Mouse (Mus musculus): ENCODE measurements at regions not wholly inside any gene's neighbourhood (a gene's known extent, or its start where the extent isn't known, plus 50 kb on each side); places are given as distances from the start of the nearest gene placed in this dataset.

DNA sequence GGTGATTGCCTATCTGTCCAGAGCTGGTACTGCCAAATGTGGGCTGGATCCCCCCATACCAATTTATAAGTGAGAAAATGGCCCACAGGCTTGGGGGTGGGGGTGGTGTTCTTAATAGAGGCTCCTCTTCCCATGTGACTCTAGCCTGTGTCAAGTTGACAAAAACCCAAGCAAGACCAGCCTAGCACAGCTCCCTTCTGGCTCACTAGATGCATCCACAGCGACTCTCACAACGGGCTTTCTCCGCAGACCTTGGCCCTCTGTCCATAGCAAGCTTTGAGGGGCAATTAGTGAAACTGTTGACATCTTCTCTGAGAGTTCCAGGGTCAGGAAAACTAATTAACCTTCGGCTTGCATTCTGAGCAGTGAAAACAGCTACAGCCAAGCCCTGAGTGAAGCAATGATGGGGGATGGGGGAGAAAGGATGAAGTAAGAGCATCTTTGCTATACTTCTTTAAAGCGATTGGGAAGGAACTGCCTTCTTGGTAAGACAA lies 281.3 kb downstream of the Cdh26 start:
- no peak for DNase-seq (ENCODE audit: low spot score in 2 of 2)

GRCm38 (mm10) chr2:178712391-178712892 lies 282.1 kb downstream of the Cdh26 start:
- DNase-seq (ENCODE audit: low spot score in 2 of 2), result no peak

- DNase-seq (ENCODE audit: low spot score in 2 of 2), result no peak
These were observed 285.3 kb downstream of the Cdh26 start for GRCm38 (mm10) chr2:178715500-178716245.

GRCm38 (mm10) chr2:178718048-178718447 lies 287.7 kb downstream of the Cdh26 start:
- DNase-seq (ENCODE audit: low spot score in 2 of 2), result no peak

DNA sequence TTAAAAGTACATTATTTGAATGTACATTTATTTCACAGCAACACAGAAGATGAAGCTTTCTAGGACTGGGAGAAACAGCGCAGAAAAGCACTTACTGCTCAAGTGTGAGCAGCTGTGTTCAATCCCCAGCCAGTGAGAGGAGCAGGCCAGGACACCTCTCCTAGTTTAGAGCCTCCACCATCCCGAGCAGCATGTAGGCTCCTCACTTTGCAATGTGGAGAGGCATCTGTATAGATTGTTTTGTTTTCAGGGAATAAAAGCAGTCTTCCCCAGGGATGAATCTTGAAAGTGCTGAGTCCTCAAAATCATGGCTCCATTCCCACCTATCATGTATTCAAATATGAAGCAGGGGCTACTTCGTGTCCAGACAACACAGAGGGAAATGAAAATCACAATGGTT lies 293.1 kb downstream of the Cdh26 start:
- no peak for DNase-seq (ENCODE audit: low spot score in 2 of 2)

- DNase-seq (ENCODE audit: low spot score in 2 of 2), result no peak
These were observed 293.9 kb downstream of the Cdh26 start for GRCm38 (mm10) chr2:178724228-178724627.

GRCm38 (mm10) chr2:178727930-178728793 lies 297.8 kb downstream of the Cdh26 start:
- DNase-seq (ENCODE audit: low spot score in 2 of 2), result no peak

DNA sequence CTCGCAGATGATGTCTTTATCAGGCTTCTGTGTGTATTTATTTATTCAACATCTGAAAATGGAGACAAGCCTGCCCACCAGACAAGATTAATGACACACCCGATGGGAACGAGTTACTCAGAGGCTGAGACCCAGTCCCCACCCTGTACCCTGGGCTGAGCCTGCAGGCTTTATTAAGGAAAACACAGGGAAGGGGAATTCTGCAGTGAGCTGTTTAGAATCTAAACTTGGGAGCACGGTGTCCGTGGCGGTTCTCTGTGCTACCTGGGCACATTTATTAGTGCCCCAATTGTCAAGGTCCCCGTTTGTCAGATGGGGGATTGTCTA lies 298.4 kb downstream of the Cdh26 start:
- DNase-seq (ENCODE audit: low spot score in 2 of 2), result no peak

GRCm38 (mm10) chr2:178735099-178735498 lies 304.8 kb downstream of the Cdh26 start:
- DNase-seq (ENCODE audit: low spot score in 2 of 2), result no peak

DNA sequence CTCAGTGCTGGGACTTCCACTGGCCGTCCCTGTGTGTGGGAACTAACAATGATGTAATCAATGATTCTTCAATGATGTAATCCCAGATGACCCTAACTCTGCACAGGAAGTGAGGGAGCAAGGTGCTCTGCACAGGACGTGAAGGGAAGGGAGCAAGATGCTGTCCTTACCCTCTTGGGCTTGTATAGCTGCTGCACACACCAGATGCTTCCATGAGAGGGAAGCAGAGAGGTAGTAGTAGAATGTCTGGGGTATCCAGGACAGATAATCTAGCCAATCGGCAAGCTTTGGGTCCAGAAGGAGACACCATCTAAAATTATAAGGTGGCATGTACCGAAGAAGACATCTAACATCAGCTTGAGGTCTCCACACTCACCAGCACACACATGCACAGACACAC lies 314.3 kb downstream of the Cdh26 start:
- DNase-seq (ENCODE audit: low spot score in 2 of 2), result no peak

DNA sequence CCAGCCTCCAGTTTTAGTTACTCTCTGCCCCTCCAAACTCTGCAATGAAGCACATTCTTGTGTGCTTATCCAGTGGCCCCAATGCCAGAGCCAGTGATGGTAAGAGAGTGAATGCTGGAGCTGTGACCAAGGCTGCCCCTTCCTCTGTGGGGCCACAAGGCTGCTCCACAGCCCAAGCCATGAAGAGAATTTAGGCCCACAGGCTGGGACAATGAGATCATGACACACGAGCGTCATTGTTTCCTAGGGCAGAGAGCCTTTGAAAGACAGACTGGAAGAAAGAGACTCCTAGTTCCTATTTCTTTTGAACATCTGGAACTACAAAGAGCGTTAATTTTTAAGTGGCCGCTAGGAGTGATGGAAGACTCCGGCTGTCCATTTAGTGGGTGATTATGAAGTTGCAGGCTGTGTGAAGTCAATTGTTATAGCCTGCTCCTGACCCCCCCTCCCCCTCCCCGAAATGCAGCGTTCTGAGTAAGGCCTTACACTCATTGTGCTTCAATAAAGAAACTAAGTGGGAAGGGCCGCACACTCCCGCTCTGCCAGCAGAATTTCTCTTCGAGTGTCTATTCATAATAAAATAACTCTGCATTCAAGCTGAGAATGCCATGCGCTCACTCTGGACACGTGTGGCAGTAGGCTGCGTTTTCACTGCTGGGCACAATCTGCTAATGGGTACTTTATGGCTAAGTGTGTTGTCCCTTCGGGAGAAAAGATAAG lies 315.1 kb downstream of the Cdh26 start:
- DNase-seq (ENCODE audit: low spot score in 2 of 2), result no peak

- no peak for DNase-seq (ENCODE audit: low spot score in 2 of 2)
These were observed 320.9 kb downstream of the Cdh26 start for GRCm38 (mm10) chr2:178751247-178751646.

DNA sequence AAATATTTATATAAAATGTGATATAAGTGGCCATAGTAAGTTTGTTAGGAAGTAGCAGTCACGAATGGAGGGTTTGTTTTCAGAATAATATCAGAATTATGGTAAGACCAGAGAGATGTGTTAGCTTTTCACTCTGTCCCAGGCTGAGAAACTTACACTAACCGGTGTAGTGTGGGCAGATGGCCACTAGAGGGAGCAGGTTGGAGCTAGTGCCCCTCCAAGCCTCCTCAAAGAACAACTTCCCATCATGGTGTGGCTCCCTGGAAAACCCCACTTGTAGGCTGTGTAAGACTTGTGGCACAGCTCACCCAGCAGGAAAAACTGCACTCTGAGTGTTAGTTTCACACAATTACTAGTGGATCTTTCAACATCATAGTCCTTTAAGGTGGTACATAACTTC lies 328.0 kb downstream of the Cdh26 start:
- peak; percentile 11 to 80 for DNase-seq (ENCODE audit: low spot score in 2 of 2)

DNA sequence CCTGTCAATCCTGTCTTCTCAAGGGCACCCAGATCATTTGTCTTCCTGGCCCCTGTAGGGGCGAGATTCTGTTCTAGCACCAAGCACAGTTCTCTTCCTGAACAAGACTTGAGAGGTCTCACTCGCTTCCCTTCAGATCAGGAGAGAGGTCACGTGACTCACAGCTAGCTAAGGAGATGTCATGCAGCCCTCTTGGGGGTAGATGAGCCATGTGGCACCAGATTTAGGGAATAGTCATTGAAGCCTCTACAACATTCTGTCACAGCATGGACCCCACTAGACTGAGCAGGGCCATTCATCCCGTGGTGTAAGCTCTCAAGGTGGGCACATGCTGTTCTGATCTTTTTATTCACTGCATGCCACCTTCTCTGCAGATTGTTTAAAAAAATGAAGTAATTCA lies 338.2 kb downstream of the Cdh26 start:
- no peak for DNase-seq (ENCODE audit: low spot score in 2 of 2)

- no peak for DNase-seq (ENCODE audit: low spot score in 2 of 2)
These were observed 338.7 kb downstream of the Cdh26 start for GRCm38 (mm10) chr2:178769001-178769400.

- DNase-seq (ENCODE audit: low spot score in 2 of 2), result no peak
These were observed 341.1 kb downstream of the Cdh26 start for GRCm38 (mm10) chr2:178771435-178771834.

GRCm38 (mm10) chr2:178771881-178772280 lies 341.6 kb downstream of the Cdh26 start:
- DNase-seq (ENCODE audit: low spot score in 2 of 2), result no peak

- DNase-seq (ENCODE audit: low spot score in 2 of 2), result no peak
These were observed 354.7 kb downstream of the Cdh26 start for GRCm38 (mm10) chr2:178784822-178785589.

DNA sequence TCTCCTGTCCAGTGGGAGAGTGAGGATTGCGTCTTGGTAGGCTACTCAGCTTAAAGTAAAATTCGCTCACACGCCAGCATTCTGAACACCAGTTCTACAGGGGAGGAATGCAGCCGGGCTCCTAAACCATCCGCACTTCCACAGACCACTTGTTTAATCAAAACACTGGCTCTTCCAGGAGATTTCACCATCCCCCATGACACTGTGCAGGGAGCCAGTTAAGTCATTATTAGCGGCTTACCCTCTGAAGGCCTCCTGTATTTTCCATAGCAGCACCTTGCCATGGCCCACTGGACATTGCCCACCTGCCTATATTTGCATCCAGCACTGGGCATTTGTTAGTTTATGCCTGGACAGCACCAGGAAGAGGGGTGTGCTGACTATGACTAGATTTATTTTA lies 355.5 kb downstream of the Cdh26 start:
- no peak for DNase-seq (ENCODE audit: low spot score in 2 of 2)

- DNase-seq (ENCODE audit: low spot score in 2 of 2), result no peak
These were observed 365.5 kb downstream of the Cdh26 start for GRCm38 (mm10) chr2:178795841-178796240.

GRCm38 (mm10) chr2:178801464-178801863 lies 371.1 kb downstream of the Cdh26 start:
- DNase-seq (ENCODE audit: low spot score in 2 of 2), result no peak
